Mouse (Mus musculus): ENCODE measurements around the gene Gm11096. TPM values are rescaled to one million over a fixed set of nuclear protein-coding genes. Genes with fewer than 3 reads are reported as not detected.

The Gm11096 gene
- not detected for polyA plus RNA-seq (2017; shearing (Covaris generic))

DNA sequence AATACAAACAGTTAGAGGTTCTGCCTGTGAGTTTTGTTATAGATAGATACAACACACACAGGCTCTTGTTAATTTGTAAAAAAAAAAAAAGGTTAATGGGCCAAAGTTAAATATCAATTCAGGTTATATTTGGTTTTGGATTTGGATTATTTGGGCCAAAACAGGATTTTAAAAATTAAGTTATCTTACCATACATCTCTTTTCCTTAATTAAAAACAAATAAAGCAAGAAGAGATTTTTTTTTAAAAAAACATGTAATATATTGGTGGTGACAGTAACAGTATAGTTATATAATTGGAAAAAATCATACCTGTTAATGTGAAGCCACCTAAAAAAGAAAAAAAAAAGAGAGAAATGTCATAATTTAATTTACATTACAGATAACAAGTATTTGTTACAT, at the start of gene Gm11096:
Gm11096 (plus strand) TSS at position 301 of the 400 bp plus-strand sequence.
- no peak for ATAC-seq

DNA sequence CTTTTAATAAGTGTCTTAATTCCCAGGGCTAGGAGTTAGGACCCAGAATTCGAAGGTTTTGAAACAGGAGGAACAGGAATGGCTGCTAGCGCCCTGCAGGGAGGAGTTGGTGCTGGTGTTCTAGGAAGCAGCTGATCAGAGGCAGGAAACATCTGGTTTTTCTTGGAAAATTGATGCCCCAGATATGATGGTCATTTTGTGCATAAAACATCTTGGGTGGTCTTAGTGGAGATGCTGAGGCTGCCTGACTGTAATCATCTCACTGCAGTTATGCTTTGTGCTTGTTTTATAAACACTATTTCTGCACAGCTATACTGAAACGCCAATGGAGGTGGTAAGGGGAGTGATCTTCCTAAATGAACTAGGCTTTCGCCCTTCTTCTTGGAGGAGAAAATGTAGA, 48.5 kb upstream of the Gm11096 start:
- no peak for ATAC-seq

DNA sequence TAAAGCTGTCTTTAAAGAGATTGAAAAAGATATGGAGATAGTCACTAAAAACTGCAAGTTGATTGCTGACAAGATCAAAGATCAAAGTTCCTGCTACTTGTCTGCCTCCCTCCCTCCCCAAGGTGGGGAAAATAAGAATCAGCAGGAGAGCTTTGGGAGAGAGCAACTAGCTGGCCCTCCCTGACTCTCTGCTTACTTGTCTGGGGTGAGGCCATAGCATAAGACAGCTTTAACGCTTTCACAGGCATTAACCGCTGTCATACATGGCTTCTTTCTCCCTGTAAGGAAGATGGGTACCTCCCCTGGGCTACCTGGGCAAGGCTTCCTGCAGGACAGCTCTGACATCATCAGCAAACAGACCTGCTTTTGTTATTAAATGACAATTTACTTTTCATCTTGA, 47.4 kb upstream of the Gm11096 start:
- no peak for ATAC-seq

DNA sequence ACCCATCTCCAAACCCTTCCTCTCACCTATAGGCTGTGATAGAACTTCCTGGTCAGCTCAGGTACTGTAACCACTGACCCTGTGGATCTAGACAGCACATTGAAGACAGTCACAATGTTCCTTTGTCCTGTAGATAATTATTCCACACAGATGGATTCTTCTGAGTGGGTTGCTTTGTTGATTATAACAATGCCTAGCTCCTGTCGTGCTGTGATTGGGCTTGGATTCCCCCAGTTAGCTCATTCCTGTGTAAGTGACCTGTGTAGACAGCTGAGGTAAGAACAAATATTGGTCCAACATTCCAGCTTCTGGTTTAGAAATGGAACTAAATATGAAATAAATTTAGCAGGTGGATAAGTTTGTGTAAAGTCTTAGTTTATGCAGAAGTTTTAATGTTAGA, 44.1 kb upstream of the Gm11096 start:
- ATAC-seq: no peak

DNA sequence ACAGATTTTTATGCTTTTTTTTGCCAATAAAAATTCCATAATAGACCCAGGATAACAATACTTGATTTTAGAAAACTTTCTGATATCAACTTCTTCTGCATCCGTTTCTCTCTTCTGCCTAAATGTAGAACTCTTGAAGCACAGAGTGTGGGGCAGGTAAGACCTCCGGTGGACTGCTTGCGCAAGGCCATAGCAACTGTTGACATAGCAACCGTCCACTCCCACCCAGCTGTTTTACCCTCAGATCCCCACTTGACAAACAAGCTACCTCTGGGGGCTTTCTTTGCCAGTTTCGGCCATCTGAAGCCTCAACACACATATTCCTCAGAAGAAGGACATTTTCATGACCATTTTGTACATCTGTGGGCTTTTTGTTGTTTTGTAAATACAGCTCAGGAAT, 41.2 kb upstream of the Gm11096 start:
- no peak for ATAC-seq

DNA sequence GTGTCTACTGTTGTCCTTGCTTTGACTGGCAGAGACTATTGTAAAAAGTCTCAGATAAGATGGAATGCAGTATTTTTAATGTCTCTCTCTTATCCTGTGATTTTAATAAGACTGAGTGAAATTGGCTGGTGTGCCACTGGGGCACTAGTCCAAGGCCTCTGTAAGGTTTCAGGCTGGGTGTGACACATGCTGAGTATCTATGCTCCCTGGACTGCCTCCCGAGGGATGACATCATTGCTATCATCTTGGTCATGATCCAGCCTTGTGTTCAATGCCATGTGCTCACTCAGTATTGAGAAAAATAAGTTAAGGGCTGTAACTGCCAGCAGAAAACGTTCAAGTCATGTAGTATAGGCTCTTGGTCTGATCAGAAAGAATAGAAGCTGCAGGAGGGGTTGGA, 38.9 kb upstream of the Gm11096 start:
- no peak for ATAC-seq

DNA sequence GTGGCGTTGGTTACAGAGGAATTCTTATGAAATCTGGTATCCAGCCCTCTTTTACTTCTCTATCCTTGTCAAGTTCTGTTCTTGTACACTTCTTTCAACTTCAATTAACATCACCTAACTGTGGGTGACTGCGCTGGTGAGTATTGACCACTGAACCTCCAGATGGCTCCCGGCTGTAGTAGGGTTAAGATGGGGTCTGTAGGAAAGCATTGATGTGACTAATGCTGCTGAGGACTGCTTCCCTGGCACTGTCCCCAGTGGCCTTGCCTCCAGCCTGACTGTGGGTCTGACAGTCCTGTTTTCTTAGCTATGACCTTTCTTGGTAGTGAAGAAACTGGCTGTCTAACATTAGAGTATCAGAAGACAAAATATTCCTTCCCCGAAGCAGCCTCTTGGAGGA, 38.4 kb upstream of the Gm11096 start:
- ATAC-seq: no peak

DNA sequence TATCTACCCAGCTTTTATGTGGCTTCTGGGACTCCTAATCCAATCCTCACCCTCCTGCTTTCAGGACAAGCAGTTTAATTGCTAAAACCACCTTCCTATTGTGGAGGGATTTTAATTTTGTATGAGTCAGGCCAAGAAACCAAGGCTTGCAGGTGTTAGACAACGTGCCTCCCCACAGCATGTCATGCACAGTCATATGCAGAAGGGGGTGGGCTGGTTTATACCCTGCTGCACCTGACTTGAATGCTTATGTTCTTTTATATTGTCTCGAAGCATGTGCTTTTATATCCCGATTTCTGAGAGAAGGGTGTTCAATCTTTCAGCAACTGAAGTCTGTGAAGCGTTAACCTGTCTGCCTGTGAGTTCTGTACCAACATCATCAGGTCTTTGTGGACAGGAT, 37.3 kb upstream of the Gm11096 start:
- no peak for ATAC-seq

DNA sequence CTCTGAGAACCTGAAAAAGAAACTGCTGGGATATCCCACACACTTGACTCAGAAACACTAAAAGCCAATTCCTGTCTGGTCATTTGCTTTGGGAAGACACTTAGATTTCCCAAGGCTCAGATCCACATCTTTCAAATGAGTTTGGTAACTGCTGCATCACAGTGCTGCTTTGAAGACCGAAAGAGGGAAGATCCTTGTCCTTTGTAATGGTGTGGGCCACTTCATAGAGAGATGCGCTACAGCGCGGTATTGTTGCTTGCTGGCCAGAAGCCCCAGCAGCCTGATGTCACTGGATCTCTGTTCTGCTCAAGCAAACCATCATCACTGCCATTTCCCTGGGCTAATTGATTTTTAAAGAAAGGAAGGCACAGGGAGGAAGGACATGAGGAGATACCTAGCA, 28.8 kb upstream of the Gm11096 start:
- ATAC-seq: no peak

DNA sequence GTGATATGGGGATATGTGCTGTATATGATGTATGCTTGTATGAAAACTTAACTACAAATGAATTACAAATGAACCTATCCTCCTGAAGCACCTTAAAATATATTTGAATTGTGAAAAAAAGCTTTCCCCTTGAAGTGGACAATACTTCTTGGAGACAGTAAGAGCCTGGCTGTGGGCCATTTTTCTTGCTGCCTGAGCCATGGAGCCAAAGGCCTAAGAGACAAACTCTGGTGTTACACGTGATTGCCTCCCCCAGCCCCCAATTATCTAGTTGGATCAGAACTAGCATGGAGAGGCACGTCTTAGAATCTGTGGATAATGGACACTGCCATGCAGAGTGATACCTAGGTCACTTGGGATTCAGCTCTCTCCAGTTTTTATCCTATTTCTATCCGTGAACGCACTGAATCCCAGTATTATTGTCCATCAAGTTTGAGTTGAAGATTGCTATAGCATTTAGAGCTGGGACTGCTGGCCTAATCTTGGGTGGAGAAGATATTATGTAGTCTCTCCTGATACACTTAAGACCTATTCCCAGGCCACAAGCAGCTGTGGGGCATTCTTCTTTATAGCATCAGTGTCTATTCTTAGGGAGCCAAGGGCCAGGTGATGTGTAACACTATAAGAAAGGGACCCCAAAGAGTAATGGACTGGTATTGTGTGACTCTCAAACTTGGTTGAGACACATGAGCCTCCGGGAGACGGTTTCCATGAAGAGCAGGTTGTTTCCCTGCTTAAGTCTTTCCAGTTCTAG, 25.0 kb upstream of the Gm11096 start:
- ATAC-seq: no peak

DNA sequence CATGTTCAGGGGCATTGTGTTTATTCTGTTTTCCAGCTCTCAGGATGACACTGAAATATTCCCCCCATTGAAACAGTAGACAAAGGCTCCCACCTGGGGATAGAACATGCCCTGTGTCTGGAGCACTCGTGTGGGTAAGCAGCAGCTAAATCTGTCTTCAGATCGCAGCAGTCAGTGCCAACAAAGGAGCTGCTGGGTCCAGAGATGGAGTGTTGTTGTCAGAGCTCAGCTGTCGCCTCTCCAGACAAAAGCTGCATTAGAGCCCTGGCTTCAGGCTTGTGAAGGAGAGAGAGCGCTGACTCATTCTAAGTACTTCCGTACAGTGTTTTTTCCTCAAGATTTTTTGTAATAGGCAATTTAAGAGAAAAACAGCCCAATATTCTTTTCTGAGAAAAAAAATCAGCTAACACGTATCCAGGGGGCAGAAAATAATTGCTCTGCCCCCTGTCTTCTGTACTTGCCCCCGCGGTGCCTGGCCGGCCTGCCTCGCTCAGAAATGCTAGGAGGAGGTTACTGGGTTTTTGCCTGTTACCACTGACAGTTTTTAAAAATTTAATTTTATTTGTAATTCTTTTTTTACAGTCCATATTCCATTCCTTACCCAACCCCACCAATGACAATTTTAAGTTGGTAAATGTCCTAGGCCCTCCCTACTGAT, 21.6 kb upstream of the Gm11096 start:
- ATAC-seq: no peak

DNA sequence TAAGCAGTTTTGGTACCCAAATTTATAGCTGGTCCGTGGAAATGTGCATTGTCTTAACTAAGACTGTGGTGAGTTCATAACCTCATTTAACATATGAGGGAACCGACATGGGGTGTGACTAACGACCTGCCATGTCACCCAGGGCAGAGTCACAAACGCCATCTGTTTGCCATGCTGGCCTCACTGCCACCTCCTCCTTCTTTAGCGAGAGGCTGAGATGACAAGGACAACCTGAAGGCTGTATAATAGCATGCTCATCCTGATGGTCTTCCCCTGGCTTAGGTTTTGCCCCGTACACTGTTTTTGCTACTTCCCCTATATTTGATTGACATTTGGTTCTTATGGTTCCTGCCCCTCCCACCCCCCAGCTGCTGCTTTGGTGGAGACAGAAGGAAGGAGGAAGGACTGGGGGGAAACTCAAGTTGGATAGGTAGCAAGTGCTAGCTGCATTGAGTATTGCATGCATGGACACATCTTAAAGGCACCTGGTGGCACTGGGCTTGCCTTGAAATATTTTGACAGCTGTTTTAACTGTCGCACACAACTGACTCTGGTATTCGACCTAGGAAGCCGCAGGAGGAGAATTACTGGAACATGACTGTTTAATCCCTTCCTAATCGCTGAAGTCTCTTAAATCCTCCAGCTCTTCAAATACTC, 17.2 kb upstream of the Gm11096 start:
- ATAC-seq: no peak

DNA sequence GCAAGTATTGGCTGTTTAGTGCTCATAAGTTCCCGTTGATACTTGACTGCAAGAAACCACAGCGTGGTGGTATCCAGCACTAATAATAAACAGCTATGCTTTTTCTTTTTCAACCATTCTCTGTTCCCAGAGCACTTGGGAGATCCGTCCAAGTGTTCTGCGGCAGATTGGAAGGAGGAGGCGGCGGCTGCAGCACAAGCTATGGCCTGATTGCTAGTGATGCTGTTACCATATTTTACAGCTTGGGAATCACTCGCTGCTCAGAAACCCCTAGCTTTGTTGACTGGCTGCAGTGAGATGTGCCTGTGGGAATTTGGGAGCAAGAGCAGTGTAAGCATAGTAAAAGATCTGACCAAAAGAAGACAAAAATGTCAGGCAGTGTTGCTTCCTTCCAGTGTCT, 14.3 kb upstream of the Gm11096 start:
- no peak for ATAC-seq

DNA sequence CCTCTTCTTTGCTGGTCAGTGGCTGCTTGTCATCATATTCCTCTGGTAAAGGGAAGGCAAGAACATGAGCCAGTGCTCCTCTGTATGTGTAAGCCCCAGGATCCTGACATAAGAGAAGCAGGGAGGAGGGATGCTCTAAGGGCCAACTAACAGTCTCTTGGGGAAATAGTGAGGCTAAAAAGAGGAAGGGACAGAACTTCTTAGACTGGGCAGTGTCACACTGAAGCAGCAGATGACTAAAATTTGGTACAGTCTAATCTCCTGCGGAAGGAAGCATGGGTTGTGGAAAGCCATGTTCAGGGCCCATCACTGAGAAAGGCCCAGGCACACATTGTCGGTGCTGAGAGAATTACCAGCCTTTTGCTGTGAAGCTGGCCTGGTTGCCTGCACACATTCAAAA, 8.8 kb upstream of the Gm11096 start:
- ATAC-seq: no peak

DNA sequence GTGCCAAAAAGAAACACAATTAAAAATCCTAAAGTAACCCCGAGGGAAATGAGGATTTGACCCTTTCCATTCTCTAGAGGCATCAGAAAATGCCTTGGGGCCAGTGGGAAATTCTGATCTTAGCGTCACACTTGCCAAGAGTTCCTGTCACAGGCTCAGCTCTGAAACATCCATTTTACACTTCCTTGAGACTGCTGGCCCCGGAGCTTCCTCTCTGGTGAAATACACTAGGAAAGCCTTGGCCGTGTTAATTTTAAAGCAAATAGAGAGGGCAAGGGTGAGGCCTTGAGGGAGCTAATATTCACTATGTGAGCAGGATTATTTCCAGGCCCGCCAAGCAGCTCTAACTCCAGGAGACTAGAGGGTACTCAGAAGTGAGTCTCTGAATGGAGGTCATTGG, 8.4 kb upstream of the Gm11096 start:
- no peak for ATAC-seq

DNA sequence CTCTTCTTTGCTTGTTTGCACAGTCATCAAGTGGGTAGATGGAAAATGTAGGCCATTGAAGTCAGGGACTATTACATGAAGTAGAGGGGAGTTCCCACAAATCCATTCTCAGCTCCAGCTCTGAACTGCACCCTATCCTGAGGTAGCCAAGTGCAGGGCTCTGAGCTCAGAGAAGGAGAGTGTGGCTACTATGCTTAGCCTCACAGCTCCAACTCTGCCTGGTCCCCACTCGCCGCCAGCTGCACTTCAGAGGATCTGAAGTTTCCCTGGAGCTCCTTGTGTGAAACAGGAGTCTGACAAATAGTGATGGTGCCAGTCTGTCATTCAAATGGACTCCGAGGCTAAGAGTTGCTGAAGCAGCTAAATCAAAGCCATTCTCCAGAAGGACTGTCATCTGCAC, 13.7 kb downstream of the Gm11096 start:
- ATAC-seq: no peak

DNA sequence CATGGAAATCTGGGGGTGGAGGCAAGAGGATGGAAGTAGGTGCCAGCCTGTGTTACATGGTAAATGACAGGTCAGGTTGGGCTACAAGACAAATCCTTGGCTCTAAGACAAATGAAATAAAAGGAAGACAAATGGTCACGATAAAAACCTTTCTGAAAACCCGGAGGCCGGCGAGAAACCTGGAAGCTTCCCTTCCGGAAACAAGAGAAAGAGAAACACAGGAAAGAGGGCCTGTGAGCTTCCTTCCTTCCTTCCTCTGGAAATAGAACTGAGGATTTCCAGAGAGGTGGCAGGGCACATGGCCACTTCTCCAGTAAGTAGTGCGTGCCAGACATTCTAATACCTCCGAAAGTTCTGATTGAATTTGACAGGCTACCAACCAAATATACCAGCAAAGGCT, 14.4 kb downstream of the Gm11096 start:
- no peak for ATAC-seq

DNA sequence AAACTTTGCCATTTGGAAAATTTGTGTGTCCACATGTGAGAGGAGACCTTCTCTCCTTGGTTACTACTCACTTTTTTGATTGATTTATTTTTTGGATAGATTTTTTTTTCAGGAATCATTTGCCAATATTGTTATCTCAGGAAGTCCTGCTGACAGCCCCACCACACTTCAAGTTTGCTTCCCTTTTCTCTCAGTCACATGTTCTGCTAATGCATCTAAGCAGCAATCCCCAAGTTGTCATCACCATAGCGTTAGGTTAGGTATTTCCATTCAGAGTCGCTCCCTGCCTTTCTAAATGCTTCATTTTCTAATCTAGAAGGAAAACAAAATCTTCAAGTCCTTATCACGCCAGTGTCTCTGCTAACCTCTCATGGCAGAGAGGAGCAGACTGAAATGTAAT, 17.8 kb downstream of the Gm11096 start:
- ATAC-seq: no peak

DNA sequence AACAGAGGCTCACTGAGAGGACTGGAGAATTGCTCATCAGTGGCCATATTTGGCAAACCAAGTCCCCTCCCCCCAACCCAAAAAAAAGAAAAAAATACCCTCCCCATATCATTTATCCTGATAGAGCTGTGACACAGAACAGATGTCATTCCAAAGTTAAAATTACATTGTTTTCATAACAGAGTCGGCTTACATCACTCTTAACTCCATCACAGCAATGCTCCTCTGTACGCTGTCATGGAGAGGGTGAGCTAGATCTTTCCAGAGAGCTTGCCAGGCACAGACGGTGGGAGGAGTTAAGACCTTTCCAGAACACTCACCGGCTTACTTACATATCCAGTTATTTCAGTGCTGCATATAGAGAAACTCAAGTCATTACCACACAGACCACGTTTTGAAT, 27.4 kb downstream of the Gm11096 start:
- no peak for ATAC-seq

DNA sequence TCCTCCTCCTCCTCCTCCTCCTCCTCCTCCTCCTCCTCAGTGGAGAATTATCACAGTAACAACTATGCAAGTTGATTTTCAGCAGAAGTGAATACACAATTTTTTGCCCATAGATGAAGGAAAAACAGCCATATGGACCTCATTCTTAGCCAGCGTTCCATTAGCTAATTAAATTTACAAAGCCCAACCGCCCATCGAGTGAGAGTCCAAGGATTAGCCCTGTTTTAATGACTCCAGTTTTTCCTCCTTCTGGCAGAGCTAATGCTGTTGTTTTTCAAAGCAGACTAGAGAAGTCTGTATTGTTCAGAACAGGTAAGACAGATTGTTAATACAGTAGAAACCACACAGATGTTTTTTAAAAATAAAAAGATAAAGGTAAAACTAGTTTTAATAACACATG, 31.8 kb downstream of the Gm11096 start:
- ATAC-seq: no peak

DNA sequence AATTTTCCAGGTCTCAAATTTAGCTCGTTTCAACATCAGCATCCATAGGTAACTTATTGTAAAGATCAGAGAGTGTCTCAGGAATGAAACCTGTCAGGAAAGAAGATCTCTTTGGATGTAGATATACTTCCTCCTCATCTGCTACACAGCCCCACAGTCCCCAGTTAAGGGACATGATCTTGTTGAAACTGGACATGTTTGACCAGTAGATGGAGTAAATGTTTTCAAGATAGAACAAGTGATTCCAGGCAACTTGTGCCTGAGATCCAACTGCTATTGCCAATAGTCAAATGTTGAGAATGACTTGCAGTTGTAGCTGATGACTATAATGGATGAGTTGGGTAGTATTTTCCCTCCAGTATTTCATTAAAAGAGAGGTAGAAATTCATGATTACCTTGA, 35.9 kb downstream of the Gm11096 start:
- no peak for ATAC-seq

DNA sequence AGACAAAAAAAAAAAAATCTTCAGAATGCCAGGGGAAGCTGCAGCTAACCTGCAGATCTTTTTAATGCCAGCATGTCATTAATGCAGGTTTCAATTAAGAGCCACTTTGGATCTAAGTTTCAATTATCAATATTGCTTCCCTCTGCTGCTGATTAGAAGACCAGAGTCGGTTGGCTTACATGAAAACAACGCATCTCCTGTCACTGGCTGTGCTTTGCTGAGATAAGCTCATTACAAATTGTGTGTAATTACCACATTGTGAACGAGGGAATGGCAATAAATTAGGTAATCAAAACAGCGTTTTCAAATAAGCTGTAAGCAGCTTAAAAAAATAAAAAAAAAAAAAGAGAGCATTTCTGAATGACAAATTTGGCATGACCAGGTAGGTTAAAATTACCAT, 38.2 kb downstream of the Gm11096 start:
- ATAC-seq: no peak

DNA sequence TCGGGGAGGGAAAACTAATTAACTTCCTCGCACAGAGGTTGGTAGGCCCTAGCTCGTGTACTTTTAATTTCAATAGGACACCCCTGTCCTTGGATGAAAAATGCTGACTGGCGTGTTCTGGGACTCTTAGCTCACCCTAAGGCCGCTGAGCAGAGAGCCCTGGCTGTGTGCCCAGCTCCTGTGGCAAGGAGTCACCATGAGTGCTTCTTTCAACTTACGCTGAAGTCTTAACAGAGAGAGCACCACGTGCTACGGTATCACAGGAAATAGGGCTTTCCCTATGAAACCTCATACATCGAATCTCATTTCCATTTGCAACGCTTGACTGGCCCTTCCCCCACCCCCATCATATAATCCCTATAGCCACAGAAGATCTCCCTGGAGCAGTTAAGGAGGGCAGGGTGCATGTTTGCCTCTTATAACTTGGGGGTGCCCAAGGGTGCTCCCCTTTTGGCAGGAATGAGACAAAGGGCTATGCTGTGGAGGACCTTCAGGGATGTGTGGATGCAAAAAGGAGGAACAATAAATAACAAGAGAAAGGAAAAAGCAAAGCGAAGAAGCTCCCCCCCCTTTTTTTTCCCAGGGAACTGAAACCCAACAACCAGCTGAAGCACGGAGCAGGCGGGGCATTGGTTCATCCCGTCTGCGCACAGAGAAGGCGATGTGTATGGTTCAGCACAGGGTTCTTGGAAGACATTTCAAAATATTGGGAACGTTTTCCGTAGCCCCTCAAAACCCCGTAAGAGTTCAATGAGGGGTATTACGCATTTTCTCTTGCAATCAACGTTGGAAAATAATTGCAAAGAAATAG, 39.0 kb downstream of the Gm11096 start:
- no peak for ATAC-seq

Data from inflammation-experienced regulatory T-cells, adult 6 months (primary cell).